Mouse (Mus musculus): Measurements from ENCODE around the gene Klk15.
"Not testable (repeated sequence)": the region's sequence is repeated elsewhere in the genome, so short reads cannot be mapped to it uniquely, and the experiment has no call there.

Klk15 gene

DNA sequence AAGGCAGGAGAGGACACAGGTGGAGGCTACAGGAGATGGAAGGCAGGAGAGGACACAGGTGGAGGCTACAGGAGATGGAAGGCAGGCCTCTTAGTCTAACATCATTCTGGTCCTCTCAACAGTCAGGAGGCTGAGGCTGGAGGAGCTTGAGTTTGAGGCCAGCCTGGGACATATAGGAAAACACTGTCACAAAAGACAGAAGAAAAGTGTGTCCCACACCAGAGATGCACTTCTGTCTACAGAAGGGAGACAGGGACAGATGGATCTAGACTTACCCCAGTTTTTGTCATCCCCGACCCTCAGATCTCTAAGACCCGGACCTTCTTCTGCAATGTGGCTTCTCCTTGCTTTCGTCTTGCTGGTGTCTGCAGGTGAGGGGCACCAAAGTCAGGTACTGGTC, at the start of gene Klk15:
TSS of gene Klk15 (plus strand) at position 301 of the 400 bp plus-strand sequence.
- ATAC-seq (ENCODE audit: low TSS enrichment): no peak

DNA sequence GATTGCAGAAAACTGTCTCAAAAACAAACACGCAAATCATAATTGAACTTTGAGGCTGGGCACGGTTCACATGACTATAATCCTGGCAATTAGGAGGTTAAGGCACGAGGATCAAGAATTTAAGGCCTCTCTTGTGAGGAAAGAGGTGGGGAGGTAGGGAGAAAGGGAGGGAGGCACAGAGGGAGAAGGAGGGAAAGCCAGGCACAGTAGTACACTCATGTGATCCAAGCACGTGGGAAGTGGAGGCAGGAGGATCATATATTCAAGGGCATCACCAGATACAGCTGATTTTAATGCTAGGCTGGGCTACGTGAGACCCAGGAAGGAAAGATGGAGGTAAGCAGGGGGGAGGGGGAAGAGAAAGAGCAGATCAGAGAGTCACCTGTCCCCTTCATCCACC, 42.2 kb upstream of the Klk15 start:
- ATAC-seq (ENCODE audit: low TSS enrichment): no peak

- ATAC-seq (ENCODE audit: low TSS enrichment): no peak
Measured at GRCm38 (mm10) chr7:43891788-43892187, 41.8 kb upstream of the Klk15 start.

DNA sequence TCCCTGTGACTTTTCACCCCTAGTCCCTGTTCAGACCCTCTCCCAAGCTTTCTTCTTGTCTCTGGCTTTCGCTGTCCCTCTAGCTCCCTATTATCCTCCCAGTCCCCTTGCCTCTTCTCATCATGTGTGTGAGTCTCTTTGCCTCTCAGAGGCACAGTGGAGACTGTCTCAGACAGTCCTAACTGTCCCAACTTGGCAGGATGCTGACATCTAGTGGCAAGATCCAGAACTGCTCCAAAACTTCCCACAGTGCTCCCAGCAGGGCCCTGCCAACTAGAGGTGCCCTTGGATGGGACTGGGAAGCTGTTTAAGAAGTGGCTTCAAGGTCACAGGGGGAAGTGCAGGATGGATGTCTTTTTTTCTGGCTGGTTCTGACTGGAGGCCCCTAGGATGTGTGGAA, 38.7 kb upstream of the Klk15 start:
- ATAC-seq (ENCODE audit: low TSS enrichment): peak; percentile 98

DNA sequence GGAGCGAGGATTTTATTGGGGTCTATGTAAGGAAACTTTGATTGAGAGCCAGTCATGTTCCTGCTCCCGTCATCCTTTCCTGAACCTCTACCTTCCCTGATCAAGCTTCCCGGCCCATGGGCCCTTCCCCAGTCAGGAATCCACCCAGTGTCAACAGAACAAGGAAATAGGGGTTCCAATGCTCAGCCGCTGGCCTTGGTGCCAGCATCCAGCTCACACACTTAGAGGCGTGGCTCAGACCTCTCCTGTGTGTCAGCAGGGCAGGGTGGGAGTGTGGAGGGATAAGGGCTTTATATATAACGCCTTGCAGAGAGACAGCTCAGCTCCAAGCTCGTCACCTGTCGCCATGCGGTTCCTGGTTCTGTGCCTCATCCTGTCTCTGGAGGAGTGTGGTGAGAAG, 18.7 kb upstream of the Klk15 start:
- no peak for ATAC-seq (ENCODE audit: low TSS enrichment)

DNA sequence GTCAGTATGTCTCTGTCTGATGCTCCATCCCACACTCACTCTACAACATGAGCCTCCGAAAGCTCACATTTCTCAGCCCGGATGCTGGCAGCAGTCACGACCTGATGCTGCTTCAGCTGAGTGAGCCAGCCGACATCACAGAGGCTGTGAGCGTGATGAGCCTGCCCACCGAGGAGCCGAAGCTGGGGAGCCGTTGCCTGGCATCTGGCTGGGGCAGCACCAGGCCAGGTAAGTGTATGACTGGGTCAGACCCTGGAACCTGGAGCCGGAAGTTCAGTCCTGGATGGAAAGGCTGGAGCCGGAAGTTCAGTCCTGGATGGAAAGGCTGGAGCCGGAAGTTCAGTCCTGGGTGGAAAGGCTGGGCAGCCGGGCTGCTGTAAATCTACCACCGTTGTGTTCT, 15.1 kb upstream of the Klk15 start:
- ATAC-seq (ENCODE audit: low TSS enrichment): no peak

- no peak; the same call in 1 of the 2 replicates for ATAC-seq (ENCODE audit: low TSS enrichment)
Measured at GRCm38 (mm10) chr7:43918871-43919270, 14.7 kb upstream of the Klk15 start.

DNA sequence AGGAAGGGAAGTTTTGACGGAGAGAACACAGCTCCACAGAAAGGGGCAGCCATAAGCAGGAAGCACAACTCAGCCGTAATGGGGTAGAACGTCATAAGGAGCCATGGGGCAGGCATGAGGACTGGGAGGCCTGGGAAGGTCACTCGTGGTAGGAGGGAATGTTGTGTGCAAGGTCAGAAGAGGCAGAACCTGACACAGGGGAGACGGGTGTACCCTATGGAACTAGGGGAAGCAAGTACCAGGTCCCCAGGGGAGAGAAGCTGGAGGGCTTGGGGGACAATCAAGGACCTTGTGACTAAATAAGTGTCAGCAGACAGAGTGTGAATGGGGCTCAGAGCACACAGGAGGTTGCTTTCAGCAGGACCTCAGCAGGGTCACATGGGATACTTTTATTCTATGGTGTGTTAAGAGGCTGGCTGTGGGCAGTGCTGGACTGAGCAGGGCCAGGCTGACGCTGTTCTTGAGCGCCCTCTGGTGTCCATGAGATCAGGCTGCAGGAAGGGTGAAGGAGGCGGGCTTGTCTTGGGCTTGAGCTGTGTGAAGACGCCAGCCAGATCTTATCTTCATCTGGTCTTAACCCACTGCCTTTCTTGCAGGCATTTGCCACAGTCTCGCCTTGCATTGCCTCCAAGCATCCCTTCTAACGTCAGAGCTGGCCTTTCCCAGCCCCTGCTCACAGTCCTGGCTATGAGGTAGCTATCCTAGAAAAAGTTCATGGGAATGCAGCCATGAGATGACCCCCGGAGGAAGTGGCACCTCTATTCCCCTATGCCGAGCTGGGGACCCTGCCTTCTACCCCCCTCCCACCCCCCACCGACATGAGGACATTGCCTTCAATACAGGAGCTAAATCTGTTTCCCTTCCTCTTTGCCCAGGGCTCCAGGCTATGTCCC, 13.7 kb upstream of the Klk15 start:
- peak; percentile 95 for ATAC-seq (ENCODE audit: low TSS enrichment)

DNA sequence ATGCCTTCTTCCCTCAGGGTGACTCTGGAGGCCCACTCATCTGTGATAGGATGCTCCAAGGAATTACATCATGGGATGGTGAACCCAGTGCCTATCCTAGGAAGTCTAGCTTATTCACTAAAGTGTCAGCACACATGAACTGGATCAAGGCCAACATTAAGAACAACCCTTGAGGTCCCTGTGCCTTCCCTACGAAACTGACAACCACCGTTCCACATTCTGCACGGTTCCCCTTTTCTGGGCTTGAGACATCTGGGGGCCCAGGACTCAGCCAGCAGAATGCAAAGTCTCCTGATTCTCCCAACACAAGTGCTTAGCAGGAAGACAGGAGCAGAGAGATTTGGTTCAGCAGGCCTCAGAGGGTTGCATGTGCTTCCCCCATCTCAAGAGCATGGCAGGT, 13.0 kb upstream of the Klk15 start:
- no peak for ATAC-seq (ENCODE audit: low TSS enrichment)

DNA sequence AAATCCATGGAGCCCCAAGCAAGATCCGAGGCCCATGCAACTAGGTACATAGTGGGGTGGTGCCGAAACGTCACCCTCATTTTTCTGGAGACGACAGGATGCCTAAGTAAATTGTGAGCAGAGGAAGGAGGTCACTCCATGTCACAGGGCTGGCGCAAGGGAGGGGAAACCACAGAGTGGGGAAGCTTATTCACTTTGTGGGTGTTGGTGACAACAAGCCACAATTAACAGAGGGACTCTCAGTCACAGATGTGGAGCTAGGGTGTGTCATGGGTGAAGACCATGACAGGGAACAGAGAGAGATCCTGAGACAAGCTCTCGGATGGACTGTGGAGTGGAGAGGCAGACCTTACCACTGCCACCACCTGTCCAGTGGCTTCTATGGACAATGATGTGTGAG, 12.5 kb upstream of the Klk15 start:
- no peak for ATAC-seq (ENCODE audit: low TSS enrichment)

DNA sequence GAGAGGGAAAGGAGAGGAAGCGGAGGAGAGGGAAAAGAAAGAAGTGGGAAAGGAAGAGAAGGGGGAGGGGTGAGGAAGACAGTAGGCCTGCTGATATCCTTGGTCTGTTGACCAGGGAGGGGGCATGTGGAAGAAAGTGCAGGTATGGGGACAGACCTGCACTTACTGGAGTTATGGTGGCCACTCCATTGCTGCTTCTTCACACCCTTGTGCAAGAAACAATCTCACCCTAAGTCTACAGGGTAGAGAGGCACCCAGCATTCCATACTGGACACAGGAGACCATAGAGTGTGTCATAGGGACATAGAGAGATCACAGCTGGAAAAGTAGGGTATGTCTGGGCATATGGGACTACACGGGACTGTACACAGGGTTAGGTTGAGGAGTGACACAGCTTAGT, 11.6 kb upstream of the Klk15 start:
- ATAC-seq (ENCODE audit: low TSS enrichment): no peak

DNA sequence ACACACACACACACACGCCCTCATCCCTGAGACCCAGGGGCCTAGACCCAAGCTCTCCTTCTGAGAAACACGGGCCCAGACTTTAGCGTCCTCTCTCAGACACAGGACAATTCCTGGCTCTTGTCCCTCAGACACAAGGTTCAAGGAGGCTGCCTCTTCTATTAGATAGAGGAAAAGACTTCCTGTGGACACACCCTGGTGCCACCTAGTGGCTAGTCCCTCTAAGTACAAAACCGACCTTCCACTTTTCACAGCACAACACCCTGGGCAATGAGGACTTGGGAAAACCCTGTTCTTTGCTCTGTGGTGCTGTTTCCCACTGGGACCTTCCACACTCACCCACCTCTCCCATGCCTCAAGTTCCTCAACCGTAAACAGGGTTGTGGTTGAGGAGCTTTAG, 7.6 kb upstream of the Klk15 start:
- ATAC-seq (ENCODE audit: low TSS enrichment): no peak

DNA sequence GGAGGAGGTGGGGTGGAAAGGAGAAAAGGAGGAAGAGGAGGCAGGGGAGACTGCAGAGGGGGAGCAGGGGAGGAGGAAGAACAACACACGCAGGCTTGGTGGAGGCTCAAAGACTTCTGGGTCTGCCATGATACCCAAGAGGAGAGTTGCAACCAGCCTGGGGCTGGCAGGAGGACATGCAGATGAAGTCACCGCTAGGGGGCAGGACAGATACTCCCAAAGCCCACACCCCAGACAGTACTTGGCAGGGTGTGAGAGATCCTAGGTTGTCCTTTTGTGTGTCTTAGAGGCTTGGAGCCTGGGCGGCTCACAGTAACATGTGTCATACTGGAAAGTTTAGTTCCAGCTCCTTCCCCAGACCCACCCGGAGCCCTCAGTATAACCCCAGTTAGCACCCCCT, 5.0 kb upstream of the Klk15 start:
- no peak for ATAC-seq (ENCODE audit: low TSS enrichment)

DNA sequence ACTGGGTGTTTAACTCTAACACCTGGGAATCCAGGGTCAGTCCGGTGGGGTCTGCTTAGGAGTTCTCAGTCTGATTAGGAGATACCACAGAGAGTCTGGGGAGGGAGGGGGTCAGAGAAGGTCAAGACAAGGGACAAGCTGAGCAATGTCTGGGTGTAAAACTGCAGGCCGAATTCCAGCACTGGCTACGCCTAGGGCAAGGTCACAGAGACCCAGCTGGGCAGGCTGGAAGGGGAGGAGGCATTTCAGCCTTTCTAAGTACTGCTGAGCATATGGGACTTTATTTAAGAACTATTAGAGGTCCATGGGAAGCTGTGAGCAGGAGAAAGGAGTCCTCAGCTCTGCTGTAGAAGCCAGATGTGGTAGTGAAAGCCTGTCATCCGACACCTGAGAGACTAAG, 1.2 kb upstream of the Klk15 start:
- no peak for ATAC-seq (ENCODE audit: low TSS enrichment)

- ATAC-seq (ENCODE audit: low TSS enrichment): no peak
Measured at GRCm38 (mm10) chr7:43934747-43935146, 1.2 kb downstream of the Klk15 start.

DNA sequence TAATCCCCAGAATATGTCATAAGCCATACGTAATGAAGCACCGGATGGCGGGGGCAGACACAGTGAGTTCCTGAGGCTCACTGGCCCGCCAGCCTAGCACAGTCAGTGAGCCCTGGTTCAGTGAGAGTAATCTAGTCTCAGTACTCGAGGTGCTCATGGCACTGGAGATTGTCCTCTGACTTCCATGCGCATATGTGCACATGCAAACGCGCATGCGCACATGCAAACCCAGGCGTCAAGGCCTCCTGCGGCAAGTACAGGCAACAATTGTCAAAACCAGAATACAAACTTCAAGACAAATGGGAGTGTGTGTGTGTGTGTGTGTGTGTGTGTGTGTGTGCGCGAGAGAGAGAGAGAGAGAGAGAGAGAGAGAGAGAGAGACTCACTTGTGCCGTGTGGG, 3.0 kb downstream of the Klk15 start:
- no peak for ATAC-seq (ENCODE audit: low TSS enrichment)

GRCm38 (mm10) chr7:43942293-43942692, 8.8 kb downstream of the Klk15 start:
- ATAC-seq (ENCODE audit: low TSS enrichment): not testable (repeated sequence)

DNA sequence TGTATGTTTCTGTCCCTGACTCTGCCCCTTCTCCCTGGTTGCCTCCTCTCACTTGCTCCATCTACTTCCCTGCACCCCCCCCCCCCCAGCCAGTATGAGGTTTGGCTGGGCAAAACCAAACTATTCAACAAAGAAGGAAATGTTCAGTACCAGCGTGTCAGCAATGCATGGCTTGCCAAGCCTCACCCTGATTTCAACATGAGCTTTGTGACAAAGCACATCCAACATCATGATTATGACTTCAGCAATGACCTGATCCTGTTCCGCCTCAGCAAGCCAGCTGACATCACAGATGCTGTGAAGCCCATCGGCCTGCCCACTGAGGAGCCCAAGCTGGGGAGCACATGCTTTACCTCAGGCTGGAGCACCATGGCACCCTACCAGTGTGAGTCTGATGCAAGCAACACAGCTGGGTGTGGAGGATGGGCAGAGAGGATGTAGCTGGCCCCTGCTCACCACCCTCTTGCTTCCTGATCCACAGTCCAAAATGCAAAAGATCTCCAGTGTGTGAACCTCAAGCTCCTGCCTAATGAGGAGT, 11.3 kb downstream of the Klk15 start:
- ATAC-seq (ENCODE audit: low TSS enrichment): no peak

DNA sequence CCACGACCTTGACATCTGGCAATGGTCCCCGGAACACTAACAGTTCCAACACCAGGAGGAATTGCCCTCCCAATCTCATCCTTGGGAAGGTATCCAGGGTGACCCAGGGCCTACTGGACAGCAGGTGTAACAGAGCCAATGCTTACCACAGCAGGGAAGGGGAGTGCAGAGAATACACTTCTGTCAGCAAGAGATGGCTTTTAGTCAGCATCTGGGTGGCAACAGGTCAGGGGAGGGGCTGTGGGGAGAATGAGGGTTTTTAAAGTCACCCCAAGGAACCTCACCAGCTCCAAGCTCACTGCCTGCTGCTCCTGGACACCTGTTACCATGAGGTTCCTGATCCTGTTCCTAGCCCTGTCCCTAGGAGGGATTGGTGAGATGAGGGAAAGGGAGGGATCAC, 16.8 kb downstream of the Klk15 start, which contains the start of gene Klk1b8:
TSS of gene Klk1b8 (plus strand) at position 301 of the 400 bp plus-strand sequence.
- no peak for ATAC-seq (ENCODE audit: low TSS enrichment)

GRCm38 (mm10) chr7:43952703-43953102, 19.2 kb downstream of the Klk15 start:
- no peak for ATAC-seq (ENCODE audit: low TSS enrichment)

GRCm38 (mm10) chr7:43966451-43966850, 32.9 kb downstream of the Klk15 start, which contains the start of gene Klk1b1:
Gene Klk1b1, plus strand, starts transcription at chr7:43966751.
- no peak for ATAC-seq (ENCODE audit: low TSS enrichment)

- ATAC-seq (ENCODE audit: low TSS enrichment): no peak
Measured at GRCm38 (mm10) chr7:43967058-43967457, 33.5 kb downstream of the Klk15 start.

DNA sequence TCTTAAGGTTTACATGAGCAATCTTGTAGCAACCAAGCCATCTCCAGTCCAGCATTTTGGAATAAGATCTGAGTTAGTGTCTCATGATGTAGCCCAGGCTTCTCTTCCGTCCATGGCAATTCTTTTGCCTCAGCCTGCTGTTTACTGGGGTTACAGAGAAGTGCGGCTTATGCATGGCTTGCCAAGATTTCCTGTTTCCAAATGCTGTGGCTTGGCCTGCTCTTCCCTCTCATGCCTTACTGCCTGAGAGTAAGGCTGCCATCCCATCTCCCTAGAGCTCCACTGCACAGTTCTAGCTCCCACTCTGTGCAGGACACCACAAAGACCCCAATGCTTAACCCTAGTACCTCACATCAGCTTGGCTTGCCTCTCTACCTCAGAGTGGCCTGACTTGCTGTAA, 34.1 kb downstream of the Klk15 start:
- no peak for ATAC-seq (ENCODE audit: low TSS enrichment)

Measured in frontal cortex, adult (tissue).